Mouse (Mus musculus) kidney, adult 2 months (tissue): Measurements from ENCODE around the gene Gm5483. TPM values are rescaled to one million over a fixed set of nuclear protein-coding genes. Genes with fewer than 3 reads are reported as not detected.
"Not testable (repeated sequence)": the region's sequence is repeated elsewhere in the genome, so short reads cannot be mapped to it uniquely, and the experiment has no call there.

Source experiments
- DNase-seq: peaks from one replicate; pipeline ENCODE4 v3.0.0; 2021
- H3K27ac ChIP-seq: fragments of 200-500 bp; 2 replicates; pipeline ENCODE4 v1.5.1; 2012; ENCODE audit warnings: low read depth, low read length, control low read depth, inconsistent platforms; ENCODE audit not compliant: insufficient read depth
- H3K27me3 ChIP-seq: fragments of 200-500 bp; replicated peaks from 2 replicates; pipeline ENCODE4 v1.6.1; 2012; ENCODE audit warnings: mild to moderate bottlenecking, moderate library complexity, low read length, inconsistent platforms; ENCODE audit not compliant: control insufficient read depth, insufficient read depth
- H3K36me3 ChIP-seq: fragments of 200-500 bp; 2 replicates; pipeline ENCODE4 v1.6.1; 2012; ENCODE audit warnings: mild to moderate bottlenecking, moderate library complexity, low read length, inconsistent platforms; ENCODE audit not compliant: control insufficient read depth, insufficient read depth
- H3K4me1 ChIP-seq: fragments of 200-500 bp; 2 replicates; pipeline ENCODE4 v1.6.1; 2011; ENCODE audit warnings: low read length; ENCODE audit not compliant: control insufficient read depth, insufficient read depth
- H3K4me3 ChIP-seq: fragments of 200-500 bp; 2 replicates; pipeline ENCODE4 v1.5.1; 2011; ENCODE audit warnings: mild to moderate bottlenecking, low read depth, low read length, control low read depth; ENCODE audit not compliant: insufficient read depth
- CTCF ChIP-seq: fragments of 200-500 bp; conservative IDR thresholded peaks from 2 replicates; pipeline ENCODE4 v1.5.1; 2011; ENCODE audit warnings: low read depth, mild to moderate bottlenecking, control low read depth, low read length, moderate library complexity, mixed read lengths; ENCODE audit not compliant: insufficient read depth, insufficient read length
- POLR2A ChIP-seq: fragments of 200-500 bp; IDR thresholded peaks from one replicate; pipeline ENCODE4 v1.6.1; 2011; ENCODE audit warnings: low read depth, low read length, control low read depth
- WGBS: fragments of 180-500 bp; shearing (Covaris S2); methylation state at CpG from one replicate; pipeline ENCODE4 v1.1.7; 2018; 5-methylcytosine and 5-hydroxymethylcytosine counted together
- polyA plus RNA-seq: library from polyadenylated mRNA; depleted of rRNA; stranded (reverse); fragments of >200 nt; gene quantifications from 2 replicates; pipeline ENCODE4 v1.2.3, GENCODE M21; 2012; rRNA removed

The Gm5483 gene
- polyA plus RNA-seq, 1 experiment: not detected

- Histone ChIP-seq H3K36me3 (no peaks in the 10 kb centered on the region), H3K4me1 (no peaks in the 10 kb centered on the region), H3K4me3 (no peak within 1 kb of the TSS), H3K27ac (no peak within 1 kb of the TSS), H3K27me3 (no peaks in the 10 kb centered on the region)
- WGBS: 81% methylated on average over 2 of the region's 2 CpGs
- DNase-seq: no peak
- TF ChIP-seq CTCF: no peak
- TF ChIP-seq POLR2A: no peak
These were observed 26.0 kb downstream of the Gm5483 start, which contains the start of gene Gm5416 for GRCm38 (mm10) chr16:36209967-36210453. Gene Gm5416 (plus strand): TSS chr16:36210403.

GRCm38 (mm10) chr16:36221168-36221567, 37.2 kb downstream of the Gm5483 start, which contains the start of gene 2010005H15Rik:
Gene 2010005H15Rik (plus strand): TSS chr16:36221468.
- H3K4me3 ChIP-seq, H3K4me1 ChIP-seq, H3K36me3 ChIP-seq, H3K27me3 ChIP-seq, DNase-seq, H3K27ac ChIP-seq: not testable (repeated sequence)
- WGBS: 96% methylated on average over 7 of the region's 7 CpGs

Other genes with a start within 250 kb of the Gm5483 start
- gene Parp9, start 245.7 kb upstream of the Gm5483 start, polyA plus RNA-seq: 6.0 and 8.0 TPM in 2 replicates
- 4.2 and 5.4 TPM in 2 replicates for gene Dtx3l, start 245.1 kb upstream of the Gm5483 start, polyA plus RNA-seq
- 6.2 and 7.3 TPM in 2 replicates for gene Kpna1, start 205.5 kb upstream of the Gm5483 start, polyA plus RNA-seq
- 1.8 and 2.1 TPM in 2 replicates for gene Wdr5b, start 143.0 kb upstream of the Gm5483 start, polyA plus RNA-seq
- 68.9 and 94.6 TPM in 2 replicates for gene Fam162a, start 112.6 kb upstream of the Gm5483 start, polyA plus RNA-seq
- gene Ccdc58, start 112.5 kb upstream of the Gm5483 start, polyA plus RNA-seq: 14.8 and 21.3 TPM in 2 replicates
- not detected in 2 replicates for gene Csta1, start 53.0 kb upstream of the Gm5483 start, polyA plus RNA-seq
- gene Stfa2l1, start 27.4 kb upstream of the Gm5483 start, polyA plus RNA-seq: not detected in 2 replicates
- not detected in 2 replicates for gene Gm5416, start 26.2 kb downstream of the Gm5483 start, polyA plus RNA-seq
- gene 2010005H15Rik, start 37.3 kb downstream of the Gm5483 start, polyA plus RNA-seq: 0.50 TPM in 1 of 2 replicates, not detected in the other
- gene Stfa1, start 92.7 kb downstream of the Gm5483 start, polyA plus RNA-seq: not detected in 2 replicates
- not detected in 2 replicates for gene BC117090, start 150.1 kb downstream of the Gm5483 start, polyA plus RNA-seq
- not detected in 2 replicates for gene BC100530, start 183.5 kb downstream of the Gm5483 start, polyA plus RNA-seq
- not detected in 2 replicates for gene Stfa2, start 224.2 kb downstream of the Gm5483 start, polyA plus RNA-seq